Mouse (Mus musculus) ES-E14 (cell line): ENCODE measurements at regions not wholly inside any gene's neighbourhood (a gene's known extent, or its start where the extent isn't known, plus 50 kb on each side); places are given as distances from the start of the nearest gene placed in this dataset.
A peak's percentile ranks its signal among the peaks of the same experiment; 100 is the strongest.

Experiments
- DNase-seq: peaks from one replicate; pipeline ENCODE4 v3.0.0-alpha.2; 2013; ENCODE audit warnings: low read depth, low spot score
- H3K27ac ChIP-seq: 2 replicates; pipeline ENCODE4 v1.5.1; 2012; ENCODE audit warnings: low read depth, mild to moderate bottlenecking, low read length, moderate library complexity, mixed read lengths; ENCODE audit not compliant: poor library complexity, insufficient read depth, severe bottlenecking
- H3K36me3 ChIP-seq: 2 replicates; pipeline ENCODE4 v1.6.1; 2012; ENCODE audit warnings: mild to moderate bottlenecking, low read length, moderate library complexity, mixed read lengths; ENCODE audit not compliant: control insufficient read depth, poor library complexity, insufficient read depth, severe bottlenecking
- H3K4me1 ChIP-seq, 2 experiments: fragments of 150-350 bp in 1 of 2; sonication (generic) in 1 of 2; 2 replicates each; pipeline ENCODE4 v1.6.1; 2012; ENCODE audit warnings: low read length in 2 of 2, mild to moderate bottlenecking in 1 of 2, mixed read lengths in 1 of 2; ENCODE audit not compliant: control insufficient read depth in 2 of 2, insufficient read depth in 2 of 2, poor library complexity in 1 of 2
- H3K4me3 ChIP-seq, 2 experiments: fragments of 150-350 bp in 1 of 2; sonication (generic) in 1 of 2; 2 replicates each; pipeline ENCODE4 v1.5.1; 2012; ENCODE audit warnings: low read length in 2 of 2, low read depth in 1 of 2, mild to moderate bottlenecking in 1 of 2, mixed read lengths in 1 of 2; ENCODE audit not compliant: insufficient read depth in 1 of 2, poor library complexity in 1 of 2, severe bottlenecking in 1 of 2
- H3K9ac ChIP-seq: 2 replicates; pipeline ENCODE4 v1.6.1; 2012; ENCODE audit warnings: low read depth, mild to moderate bottlenecking, low read length, mixed read lengths; ENCODE audit not compliant: poor library complexity, insufficient read depth, severe bottlenecking
- H3K9me3 ChIP-seq: fragments of 150-350 bp; sonication (generic); 2 replicates; pipeline ENCODE4 v1.6.1; 2012; ENCODE audit warnings: low read depth, mild to moderate bottlenecking, low read length; ENCODE audit not compliant: control insufficient read depth, insufficient read depth
- CHD2 ChIP-seq: IDR thresholded peaks from 2 replicates; pipeline ENCODE4 v1.6.1; 2014; ENCODE audit warnings: mild to moderate bottlenecking, low read depth, low read length, inconsistent platforms
- HCFC1 ChIP-seq: IDR thresholded peaks from 2 replicates; pipeline ENCODE4 v1.6.1; 2012; ENCODE audit warnings: low read length, inconsistent platforms, borderline replicate concordance; ENCODE audit not compliant: insufficient read depth
- MAFK ChIP-seq: IDR thresholded peaks from 2 replicates; pipeline ENCODE4 v1.6.1; 2014; ENCODE audit warnings: mild to moderate bottlenecking, low read depth, low read length, inconsistent platforms; ENCODE audit not compliant: insufficient read depth
- ZC3H11A ChIP-seq: IDR thresholded peaks from 2 replicates; pipeline ENCODE4 v1.6.1; 2012; ENCODE audit warnings: low read depth, mild to moderate bottlenecking, inconsistent platforms, low read length, borderline replicate concordance
- ZNF384 ChIP-seq: IDR thresholded peaks from 2 replicates; pipeline ENCODE4 v1.6.1; 2012; ENCODE audit warnings: low read depth, low read length, inconsistent platforms
- in situ Hi-C, 2 experiments: fragments of 600-800 bp; cut with MboI; formaldehyde crosslinking; loops; one replicate each; pipeline ENCODE4 v1.15.1; 2025; ENCODE audit warnings: low sequenced_read_pairs in 2 of 2, inconsistent platforms in 1 of 2; ENCODE audit not compliant: unreplicated experiment in 2 of 2

GRCm38 (mm10) chr13:63682341-63682740 is 108.9 kb upstream of the Ptch1 start:
- TF ChIP-seq MAFK: no peak
- TF ChIP-seq HCFC1: no peak
- TF ChIP-seq ZC3H11A: no peak
- TF ChIP-seq ZNF384: no peak
- TF ChIP-seq CHD2: no peak
- no peak for DNase-seq
- H3K36me3 ChIP-seq: no peaks in the 10 kb centered on the region
- no peaks in the 10 kb centered on the region for H3K4me1 ChIP-seq
- no peak overlapping the region for H3K4me3 ChIP-seq
- no peaks in the 10 kb centered on the region for H3K9me3 ChIP-seq
- H3K9ac ChIP-seq: no peak overlapping the region
- in situ Hi-C loops: no loop called here
- no peak overlapping the region for H3K27ac ChIP-seq

- no peaks in the 10 kb centered on the region for H3K9me3 ChIP-seq
- in situ Hi-C loops: loop anchor here in 1 of 2 experiments (10.0 kb wide), 1 partner anchor 343 kb away; no protein-coding TSS in a partner anchor
- no peak for DNase-seq
- H3K27ac ChIP-seq: no peak overlapping the region
- H3K9ac ChIP-seq: no peak overlapping the region
- TF ChIP-seq ZC3H11A: no peak
- no peak for TF ChIP-seq ZNF384
- no peak for TF ChIP-seq MAFK
- no peak for TF ChIP-seq CHD2
- TF ChIP-seq HCFC1: no peak
- H3K36me3 ChIP-seq: no peaks in the 10 kb centered on the region
- H3K4me1 ChIP-seq: no peaks in the 10 kb centered on the region
- H3K4me3 ChIP-seq: no peak overlapping the region
Observed at GRCm38 (mm10) chr13:63691974-63692373, 118.6 kb upstream of the Ptch1 start.

GRCm38 (mm10) chr13:63693636-63694035 is 120.2 kb upstream of the Ptch1 start:
- in situ Hi-C loops: loop anchor here in 1 of 2 experiments (10.0 kb wide), 1 partner anchor 341 kb away; no protein-coding TSS in a partner anchor
- no peak for TF ChIP-seq ZC3H11A
- no peak for TF ChIP-seq ZNF384
- TF ChIP-seq HCFC1: no peak
- TF ChIP-seq MAFK: no peak
- no peak for TF ChIP-seq CHD2

GRCm38 (mm10) chr13:63696399-63696798 is 118.6 kb upstream of the Ercc6l2 start:
- H3K9me3 ChIP-seq: no peaks in the 10 kb centered on the region
- no peak overlapping the region for H3K27ac ChIP-seq
- in situ Hi-C loops: loop anchor here in 1 of 2 experiments (10.0 kb wide), 1 partner anchor 338 kb away; no protein-coding TSS in a partner anchor
- no peak overlapping the region for H3K9ac ChIP-seq
- no peak overlapping the region for H3K4me3 ChIP-seq
- TF ChIP-seq ZNF384 (no peak), HCFC1 (no peak), ZC3H11A (peak; percentile 42; the same call in 1 of the 2 replicates)
- no peaks in the 10 kb centered on the region for H3K4me1 ChIP-seq
- no peaks in the 10 kb centered on the region for H3K36me3 ChIP-seq
- no peak for DNase-seq

More at GRCm38 (mm10) chr13:63693636-63694035, 120.2 kb upstream of the Ptch1 start:
- Histone ChIP-seq H3K36me3 (no peaks in the 10 kb centered on the region), H3K9me3 (no peaks in the 10 kb centered on the region), H3K4me1 (no peaks in the 10 kb centered on the region), H3K27ac (no peak overlapping the region), H3K9ac (no peak overlapping the region), H3K4me3 (no peak overlapping the region)
- no peak for DNase-seq

- Histone ChIP-seq H3K4me1 (no peaks in the 10 kb centered on the region; a peak in 1 of 4 replicates), H3K36me3 (no peaks in the 10 kb centered on the region), H3K4me3 (no peak overlapping the region), H3K27ac (no peak overlapping the region), H3K9me3 (no peaks in the 10 kb centered on the region), H3K9ac (no peak overlapping the region)
- in situ Hi-C loops: loop anchor here in 1 of 2 experiments (10.0 kb wide), 1 partner anchor 335 kb away; no protein-coding TSS in a partner anchor
- TF ChIP-seq ZC3H11A: no peak
- no peak for TF ChIP-seq CHD2
- TF ChIP-seq HCFC1: no peak
- no peak for TF ChIP-seq ZNF384
- DNase-seq: no peak
Observed at GRCm38 (mm10) chr13:63699624-63700023, 115.4 kb upstream of the Ercc6l2 start.
